Mouse (Mus musculus) kidney, postnatal 0 days (tissue): ENCODE data around the gene Gm10134. TPM values are rescaled to one million over a fixed set of nuclear protein-coding genes. Genes with fewer than 3 reads are reported as not detected.

ENCODE experiments used
- ATAC-seq: fragments of 200-750 bp; cut with Nextera tagmentation; replicated peaks from 2 replicates; pipeline ENCODE4 v1.8.0; 2017; ENCODE audit warnings: low read depth, moderate number of reproducible peaks, moderate TSS enrichment, moderate library complexity; ENCODE audit not compliant: low FRiP score
- DNase-seq: peaks from one replicate; pipeline ENCODE4 v3.0.0-alpha.2; 2016; ENCODE audit warnings: low spot score
- H3K27ac ChIP-seq: fragments of 300-500 bp; sonication (generic); 2 replicates; pipeline ENCODE4 v1.5.1; 2014; ENCODE audit warnings: mild to moderate bottlenecking
- H3K27me3 ChIP-seq: fragments of 300-500 bp; sonication (generic); 2 replicates; pipeline ENCODE4 v1.6.1; 2014; ENCODE audit warnings: low read length, mixed read lengths; ENCODE audit not compliant: insufficient read depth
- H3K36me3 ChIP-seq: fragments of 300-500 bp; sonication (generic); 2 replicates; pipeline ENCODE4 v1.6.1; 2014; ENCODE audit warnings: low read length, mixed read lengths; ENCODE audit not compliant: insufficient read depth
- H3K4me1 ChIP-seq: fragments of 300-500 bp; sonication (generic); replicated peaks from 2 replicates; pipeline ENCODE4 v1.6.1; 2014; ENCODE audit warnings: antibody characterized with exemption, low read length, mixed read lengths; ENCODE audit not compliant: insufficient read depth
- H3K4me2 ChIP-seq: fragments of 300-500 bp; sonication (generic); 2 replicates; pipeline ENCODE4 v1.6.1; 2014; ENCODE audit warnings: mild to moderate bottlenecking, low read length, moderate library complexity, mixed read lengths
- H3K4me3 ChIP-seq: fragments of 300-500 bp; sonication (generic); replicated peaks from 2 replicates; pipeline ENCODE4 v1.5.1; 2014; ENCODE audit warnings: low read depth, low read length
- H3K9ac ChIP-seq: fragments of 300-500 bp; sonication (generic); 2 replicates; pipeline ENCODE4 v1.6.1; 2014; ENCODE audit warnings: low read depth, low read length
- H3K9me3 ChIP-seq: fragments of 300-500 bp; sonication (generic); replicated peaks from 2 replicates; pipeline ENCODE4 v1.6.1; 2016; ENCODE audit warnings: low read length, inconsistent platforms, mixed read lengths
- CTCF ChIP-seq: IDR thresholded peaks from 2 replicates; pipeline ENCODE4 v1.5.1; 2016; ENCODE audit warnings: antibody characterized with exemption, low read depth, mild to moderate bottlenecking, moderate library complexity
- WGBS: fragments of 180-500 bp; shearing (Covaris S2); extraction: QIAGEN DNeasy Blood & Tissue Kit; methylation state at CpG from one replicate; pipeline ENCODE4 v1.1.7; 2014; 5-methylcytosine and 5-hydroxymethylcytosine counted together
- polyA plus RNA-seq: library from polyadenylated mRNA; unstranded; fragments of >200 nt; fragmentation: Nextera tagmentation; extraction: Ambion mirVana; gene quantifications from 2 replicates; pipeline ENCODE4 v1.2.1, GENCODE M21; 2015

Gm10134 gene
- polyA plus RNA-seq, 1 experiment from 2014 or later = 11.1 TPM

DNA sequence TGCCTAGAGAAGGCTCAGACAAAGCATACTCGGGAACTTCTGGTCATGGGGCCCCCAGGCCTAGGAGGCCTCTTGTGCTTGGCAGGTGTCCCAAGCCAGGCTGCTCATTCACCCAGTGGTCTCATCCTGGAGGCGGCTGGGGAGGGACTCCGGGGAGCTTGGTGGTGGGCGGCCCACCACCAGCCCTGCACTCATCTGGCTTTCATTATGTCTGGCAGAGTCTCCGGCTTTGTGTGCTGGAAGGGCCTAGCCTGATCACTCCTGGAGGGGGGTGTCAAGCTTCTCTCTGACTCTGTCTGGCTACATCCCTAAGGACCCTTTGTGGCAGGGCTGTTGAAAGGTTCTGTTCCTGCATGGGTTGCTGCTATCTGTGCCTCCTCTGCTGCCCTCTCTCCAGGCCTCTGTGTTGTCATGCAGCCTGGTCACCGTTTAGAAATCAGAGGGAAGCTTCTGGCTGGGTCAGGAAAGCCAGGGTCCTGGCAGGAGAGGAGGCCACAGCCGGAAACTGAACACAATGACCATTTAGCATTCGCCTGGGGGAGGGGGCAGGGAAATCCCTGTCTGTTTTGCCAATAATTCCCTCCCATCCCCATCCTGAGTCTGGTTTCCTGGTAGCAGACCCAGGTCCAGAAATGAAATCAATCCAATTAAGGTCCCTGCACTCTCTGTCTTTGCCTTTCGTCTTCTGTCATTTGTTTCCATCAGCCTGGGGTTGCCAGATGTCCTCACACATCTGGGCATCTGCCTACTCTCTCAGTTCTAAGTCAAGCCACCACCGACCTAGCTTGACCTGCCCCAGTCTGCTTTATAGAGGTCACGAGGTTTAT lies 28.8 kb downstream of the Gm10134 start:
- Histone ChIP-seq H3K4me1 (peaks cover 35% of the 10 kb centered on the region), H3K4me3 (0 out of 2 replicates have a peak overlapping the region, but pooled peaks have one; percentile 9), H3K4me2 (peak overlapping the region; percentile 75), H3K36me3 (no peaks in the 10 kb centered on the region), H3K27me3 (no peaks in the 10 kb centered on the region), H3K9me3 (no peaks in the 10 kb centered on the region), H3K27ac (peak overlapping the region; percentile 60), H3K9ac (peak overlapping the region; percentile 37; the same call in 1 of the 2 replicates)
- DNase-seq = peak; percentile 45
- WGBS = 54% methylated on average over 11 of the region's 11 CpGs
- no peak for TF ChIP-seq CTCF
- no peak for ATAC-seq

DNA sequence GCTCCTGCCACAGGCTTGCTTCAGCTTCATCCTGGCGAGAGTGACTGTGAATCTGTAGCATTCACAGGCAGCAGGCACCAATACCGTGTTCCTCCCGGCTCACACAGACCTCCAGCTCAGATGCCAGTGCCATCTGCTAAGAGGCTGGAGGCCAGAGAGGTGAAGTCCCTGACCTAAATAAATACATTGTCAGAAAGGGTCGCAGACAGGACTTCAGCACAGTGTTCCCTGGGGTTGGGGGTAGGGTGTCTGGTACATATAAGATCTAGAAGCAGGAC lies 29.3 kb downstream of the Gm10134 start:
- Histone ChIP-seq H3K4me1 (peaks cover 31% of the 10 kb centered on the region), H3K4me2 (peak overlapping the region; percentile 75; the same call in 1 of the 2 replicates), H3K9me3 (no peaks in the 10 kb centered on the region), H3K9ac (no peak overlapping the region), H3K36me3 (no peaks in the 10 kb centered on the region), H3K4me3 (no peak overlapping the region), H3K27me3 (no peaks in the 10 kb centered on the region), H3K27ac (peak overlapping the region; percentile 60; the same call in 1 of the 2 replicates)
- WGBS = 25% methylated on average over 4 of the region's 4 CpGs
- ATAC-seq (no peak), DNase-seq (no peak)
- TF ChIP-seq CTCF = no peak

DNA sequence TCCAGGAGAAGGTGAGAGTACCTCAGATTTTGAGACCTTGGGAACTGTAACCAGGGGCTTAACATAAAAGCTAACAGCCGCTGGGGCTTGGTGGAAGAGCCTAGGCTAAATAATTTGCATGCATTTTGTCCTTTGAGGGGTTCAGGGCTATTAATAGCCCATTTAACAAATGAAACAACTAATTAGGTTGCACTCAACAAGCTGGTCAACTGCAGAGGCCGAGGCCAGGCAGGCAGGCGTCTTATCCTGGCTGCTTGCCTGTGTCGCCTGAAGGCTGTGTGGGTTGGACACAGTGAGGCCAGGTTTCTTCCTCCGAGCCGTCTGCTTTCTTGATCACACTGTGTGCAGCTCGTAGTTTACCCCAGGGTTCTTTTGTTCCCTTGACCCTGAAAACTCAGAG lies 29.8 kb downstream of the Gm10134 start:
- ATAC-seq (no peak), DNase-seq (no peak)
- Histone ChIP-seq H3K4me3 (no peak overlapping the region), H3K4me2 (0 out of 2 replicates have a peak overlapping the region, but pooled peaks have one; percentile 75), H3K27ac (no peak overlapping the region), H3K9me3 (no peaks in the 10 kb centered on the region), H3K27me3 (no peaks in the 10 kb centered on the region), H3K36me3 (no peaks in the 10 kb centered on the region), H3K9ac (no peak overlapping the region), H3K4me1 (peaks cover 26% of the 10 kb centered on the region)
- TF ChIP-seq CTCF = no peak
- WGBS = 34% methylated on average over 7 of the region's 7 CpGs

DNA sequence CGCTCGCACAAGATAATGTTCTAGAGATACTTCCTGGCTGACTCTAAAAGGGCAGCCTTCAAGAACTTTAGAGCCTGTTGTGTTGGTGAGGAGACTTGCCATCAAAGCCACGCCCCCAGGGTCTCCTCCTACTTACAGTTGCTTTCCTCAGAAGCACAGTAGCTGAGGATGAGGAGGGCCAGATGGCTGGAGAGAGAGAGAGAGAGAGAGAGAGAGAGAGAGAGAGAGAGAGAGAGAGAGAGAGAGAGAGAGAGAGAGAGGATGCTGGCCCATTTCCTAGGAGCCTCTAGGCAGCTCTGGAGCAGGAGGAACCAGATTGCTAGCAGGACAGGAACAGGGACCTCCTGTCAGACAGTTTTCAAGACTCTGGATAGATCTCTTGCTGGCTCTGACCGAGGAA lies 30.3 kb downstream of the Gm10134 start:
- H3K4me2 ChIP-seq = no peak overlapping the region

DNA sequence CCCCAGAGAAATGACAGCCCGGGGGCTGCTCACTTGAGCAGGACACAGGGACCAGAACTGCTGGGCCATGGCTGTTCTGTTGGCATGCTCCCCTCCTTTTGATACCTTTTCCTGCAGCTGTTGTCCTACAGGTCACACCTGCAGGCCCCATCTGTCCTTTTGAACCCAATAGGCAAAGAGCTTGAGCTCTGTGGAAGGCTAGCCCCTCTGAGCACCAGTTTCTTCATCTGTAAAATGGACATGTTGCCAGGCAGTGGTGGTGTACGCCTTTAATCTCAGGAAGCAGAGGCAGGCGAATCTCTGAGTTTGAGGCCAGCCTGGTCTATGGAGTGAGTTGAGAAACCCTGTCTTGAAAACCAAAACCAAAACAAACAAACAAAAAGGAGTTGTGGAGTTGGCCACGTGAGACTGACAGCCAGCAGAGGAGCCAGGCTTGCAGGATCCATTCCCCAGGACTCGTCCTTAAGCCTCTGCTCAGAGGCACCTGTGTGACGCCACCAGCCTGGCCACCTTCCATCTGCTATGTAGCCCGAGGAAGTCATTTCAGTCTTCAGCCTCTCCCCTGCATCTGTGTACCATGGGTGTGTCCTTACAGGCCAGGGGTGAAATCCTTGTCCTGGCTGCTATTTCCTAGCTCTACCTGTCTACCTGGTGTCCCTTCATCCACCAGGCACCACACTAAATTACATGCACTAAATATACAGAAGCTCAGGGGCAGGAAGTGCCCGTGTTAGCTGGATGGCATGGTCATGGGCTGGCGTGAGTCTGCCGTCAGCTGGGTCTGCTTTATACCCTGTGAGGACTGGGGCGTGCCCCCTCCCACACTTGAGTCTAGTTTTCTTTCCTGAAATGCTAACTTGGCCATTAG lies 31.1 kb downstream of the Gm10134 start:
- no peak for TF ChIP-seq CTCF
- Histone ChIP-seq H3K27ac (0 out of 2 replicates have a peak overlapping the region, but pooled peaks have one; percentile 8), H3K36me3 (no peaks in the 10 kb centered on the region), H3K9ac (no peak overlapping the region), H3K27me3 (no peaks in the 10 kb centered on the region), H3K4me1 (peaks cover 25% of the 10 kb centered on the region), H3K9me3 (no peaks in the 10 kb centered on the region), H3K4me3 (no peak overlapping the region), H3K4me2 (no peak overlapping the region)
- WGBS = 78% methylated on average over 11 of the region's 11 CpGs
- ATAC-seq (no peak), DNase-seq (no peak)

More for the DNA sequence above, 30.3 kb downstream of the Gm10134 start:
- WGBS = 40% methylated on average over 4 of the region's 4 CpGs
- H3K9ac ChIP-seq = no peak overlapping the region
- TF ChIP-seq CTCF = no peak
- ATAC-seq (no peak), DNase-seq (no peak)
- no peaks in the 10 kb centered on the region for H3K27me3 ChIP-seq
- no peaks in the 10 kb centered on the region for H3K9me3 ChIP-seq
- H3K36me3 ChIP-seq = no peaks in the 10 kb centered on the region
- H3K4me1 ChIP-seq = peaks cover 25% of the 10 kb centered on the region
- H3K4me3 ChIP-seq = no peak overlapping the region
- H3K27ac ChIP-seq = 0 out of 2 replicates have a peak overlapping the region, but pooled peaks have one; percentile 8

DNA sequence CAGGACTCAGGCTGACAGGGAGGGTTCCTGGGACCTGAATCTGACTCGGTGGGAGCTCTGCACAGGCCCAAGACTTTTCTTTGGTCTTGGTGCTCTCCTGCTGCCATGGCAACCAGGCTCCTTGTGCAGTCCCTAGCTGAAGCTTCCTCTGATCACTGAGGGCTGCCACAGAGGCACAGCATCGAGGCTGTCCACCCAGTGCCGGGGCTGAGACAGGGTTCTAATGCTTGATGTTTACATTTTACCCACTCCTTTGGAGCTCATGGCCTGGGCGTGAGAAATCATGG lies 31.7 kb downstream of the Gm10134 start:
- no peak overlapping the region for H3K9ac ChIP-seq
- ATAC-seq = no peak
- no peak overlapping the region for H3K27ac ChIP-seq
- H3K9me3 ChIP-seq = no peaks in the 10 kb centered on the region
- no peak overlapping the region for H3K4me3 ChIP-seq
- no peak overlapping the region for H3K4me2 ChIP-seq
- H3K36me3 ChIP-seq = peaks cover 5% of the 10 kb centered on the region; the same call in 1 of the 2 replicates
- H3K27me3 ChIP-seq = no peaks in the 10 kb centered on the region
- no peak for DNase-seq
- H3K4me1 ChIP-seq = peaks cover 23% of the 10 kb centered on the region
- 47% methylated on average over 4 of the region's 4 CpGs for WGBS
- TF ChIP-seq CTCF = no peak
